8 mouse cellular contexts compared by ENCODE assay signal in genomic region chr19:47089718-47090525, GRCm38 (mm10). TPM values are rescaled to one million over a fixed set of nuclear protein-coding genes. Genes with fewer than 3 reads are reported as not detected.
DNase-seq lines count a peak whose midpoint lies in the region; ATAC-seq and TF ChIP-seq lines count a peak whose summit lies in the region.

No protein-coding gene starts in this region.

- peaks cover 12% of the 10 kb centered on the region; the same call in 1 of the 2 replicates for H3K4me1 ChIP-seq in kidney, adult 2 months (ENCODE audit: control insufficient read depth, insufficient read depth, low read length)
- H3K4me1 ChIP-seq in E14TG2a.4 (replicated peaks; ENCODE audit: low read depth, low read length) = peaks cover 30% of the 10 kb centered on the region
- H3K4me1 ChIP-seq in bone marrow, adult 2 months (ENCODE audit: control insufficient read depth, insufficient read depth, low read length) = peaks cover 1% of the 10 kb centered on the region; the same call in 1 of the 2 replicates
- H3K4me1 ChIP-seq in heart, embryonic 16.5 days (ENCODE audit: control insufficient read depth, insufficient read depth, low read length) = peaks cover 26% of the 10 kb centered on the region
- H3K4me1 ChIP-seq in limb, embryonic 15.5 days = peaks cover 20% of the 10 kb centered on the region
- H3K4me1 ChIP-seq in neural tube, embryonic 12.5 days = peaks cover 13% of the 10 kb centered on the region

- peak overlapping the region; percentile 91 for H3K9ac ChIP-seq in heart, embryonic 16.5 days (ENCODE audit: low read length)
- H3K9ac ChIP-seq in limb, embryonic 15.5 days = peak overlapping the region; percentile 88
- H3K9ac ChIP-seq in neural tube, embryonic 12.5 days = peak overlapping the region; percentile 95

- H3K27me3 ChIP-seq in kidney, adult 2 months (replicated peaks; ENCODE audit: control insufficient read depth, insufficient read depth, low read length) = no peaks in the 10 kb centered on the region
- no peaks in the 10 kb centered on the region for H3K27me3 ChIP-seq in E14TG2a.4 (ENCODE audit: insufficient read depth, low read length)
- H3K27me3 ChIP-seq in heart, embryonic 16.5 days (ENCODE audit: control insufficient read depth, insufficient read depth, low read length) = no peaks in the 10 kb centered on the region
- no peaks in the 10 kb centered on the region for H3K27me3 ChIP-seq in limb, embryonic 15.5 days
- no peaks in the 10 kb centered on the region for H3K27me3 ChIP-seq in neural tube, embryonic 12.5 days (replicated peaks)

- no peak for TF ChIP-seq POLR2A in kidney, adult 2 months (IDR thresholded peaks at IDR 0.05; ENCODE audit: low read depth, low read length)
- TF ChIP-seq POLR2A in bone marrow, adult 2 months (IDR thresholded peaks at IDR 0.05; ENCODE audit: borderline replicate concordance, control insufficient read depth, low read depth, low read length) = no peak

- H3K36me3 ChIP-seq in kidney, adult 2 months (ENCODE audit: control insufficient read depth, insufficient read depth, low read length) = peaks cover 2% of the 10 kb centered on the region
- peaks cover 70% of the 10 kb centered on the region for H3K36me3 ChIP-seq in E14TG2a.4 (ENCODE audit: insufficient read depth, low read length)
- peaks cover 21% of the 10 kb centered on the region for H3K36me3 ChIP-seq in heart, embryonic 16.5 days (ENCODE audit: control insufficient read depth, insufficient read depth)
- peaks cover 31% of the 10 kb centered on the region for H3K36me3 ChIP-seq in limb, embryonic 15.5 days
- peaks cover 22% of the 10 kb centered on the region for H3K36me3 ChIP-seq in neural tube, embryonic 12.5 days

- WGBS in kidney, adult 2 months = under 1% methylated on average over 36 of the region's 36 CpGs
- WGBS in bone marrow, adult 2 months = under 1% methylated on average over 36 of the region's 36 CpGs
- under 1% methylated on average over 36 of the region's 36 CpGs for WGBS in heart, embryonic 16.5 days
- 1% methylated on average over 36 of the region's 36 CpGs for WGBS in limb, embryonic 15.5 days
- 3% methylated on average over 36 of the region's 36 CpGs for WGBS in neural tube, embryonic 12.5 days

- peak overlapping the region; percentile 97 for H3K27ac ChIP-seq in kidney, adult 2 months (ENCODE audit: insufficient read depth, low read depth, low read length)
- peak overlapping the region; percentile 38 for H3K27ac ChIP-seq in bone marrow, adult 2 months (ENCODE audit: control insufficient read depth, insufficient read depth, low read depth, low read length, poor library complexity)
- H3K27ac ChIP-seq in heart, embryonic 16.5 days (ENCODE audit: low read length) = peak overlapping the region; percentile 84
- H3K27ac ChIP-seq in limb, embryonic 15.5 days = peak overlapping the region; percentile 75
- H3K27ac ChIP-seq in neural tube, embryonic 12.5 days = peak overlapping the region; percentile 59

- H3K9me3 ChIP-seq in E14TG2a.4 (ENCODE audit: low read length) = no peaks in the 10 kb centered on the region
- H3K9me3 ChIP-seq in heart, embryonic 16.5 days (replicated peaks; ENCODE audit: control insufficient read depth, low read length) = no peaks in the 10 kb centered on the region
- H3K9me3 ChIP-seq in limb, embryonic 15.5 days = no peaks in the 10 kb centered on the region
- H3K9me3 ChIP-seq in neural tube, embryonic 12.5 days = no peaks in the 10 kb centered on the region

- DNase-seq in kidney, adult 2 months = peak; percentile 67
- no peak for DNase-seq in kidney, postnatal 14 days
- DNase-seq in testis, postnatal 14 days (ENCODE audit: low spot score) = no peak

- H3K4me3 ChIP-seq in kidney, adult 2 months (ENCODE audit: insufficient read depth, low read depth, low read length) = peak overlapping the region; percentile 89
- H3K4me3 ChIP-seq in E14TG2a.4 (replicated peaks; ENCODE audit: low read length) = peak overlapping the region; percentile 97
- H3K4me3 ChIP-seq in bone marrow, adult 2 months (replicated peaks; ENCODE audit: control insufficient read depth, low read depth, low read length) = peak overlapping the region; percentile 77
- H3K4me3 ChIP-seq in heart, embryonic 16.5 days (ENCODE audit: low read length) = peak overlapping the region; percentile 77
- peak overlapping the region; percentile 66 for H3K4me3 ChIP-seq in limb, embryonic 15.5 days
- peak overlapping the region; percentile 96 for H3K4me3 ChIP-seq in neural tube, embryonic 12.5 days

- no peak for TF ChIP-seq CTCF in kidney, adult 2 months (conservative IDR thresholded peaks at IDR 0.05; ENCODE audit: insufficient read depth, insufficient read length, low read depth, low read length)
- no peak for TF ChIP-seq CTCF in E14TG2a.4 (conservative IDR thresholded peaks at IDR 0.05; ENCODE audit: low read length)
- TF ChIP-seq CTCF in bone marrow, adult 2 months (IDR thresholded peaks at IDR 0.05; ENCODE audit: control insufficient read depth, insufficient read depth, low read length) = no peak

- ATAC-seq in heart, embryonic 16.5 days (replicated peaks; ENCODE audit: extremely low read depth, insufficient read depth, low FRiP score) = peak; percentile 49
- peak; percentile 36 for ATAC-seq in limb, embryonic 15.5 days (ENCODE audit: insufficient number of reproducible peaks, low FRiP score, low TSS enrichment, low read depth)
- peak; percentile 78 for ATAC-seq in neural tube, embryonic 12.5 days (ENCODE audit: low FRiP score, low read depth)

- H3K4me2 ChIP-seq in heart, embryonic 16.5 days (ENCODE audit: low read depth, low read length) = peak overlapping the region; percentile 87
- H3K4me2 ChIP-seq in limb, embryonic 15.5 days = peak overlapping the region; percentile 74
- H3K4me2 ChIP-seq in neural tube, embryonic 12.5 days (replicated peaks) = peak overlapping the region; percentile 89

RNA-seq across cellular contexts. Expression of gene Usmg5, which starts 0.5 kb away (rescaled TPM):
- 323 and 617 TPM in 2 replicates for polyA plus RNA-seq in kidney, adult 2 months (2012; rRNA removed)
- 225 and 341 TPM in 2 replicates for polyA plus RNA-seq in bone marrow, adult 2 months (2011; ENCODE audit: insufficient read depth, insufficient read length, low replicate concordance, missing spikeins)
- polyA plus RNA-seq in heart, embryonic 16.5 days (2015; fragmentation: Nextera tagmentation; extraction: Ambion mirVana) = 2,224 and 2,366 TPM in 2 replicates
- polyA plus RNA-seq in limb, embryonic 15.5 days (2015; fragmentation: Nextera tagmentation; extraction: Ambion mirVana) = 996 and 1,159 TPM in 2 replicates
- polyA plus RNA-seq in neural tube, embryonic 12.5 days (2016; fragmentation: Nextera tagmentation; extraction: Ambion mirVana) = 1,410 and 1,413 TPM in 2 replicates

RNA-seq across cellular contexts. Expression of gene Pdcd11, which starts 0.6 kb away (rescaled TPM):
- 8.7 and 9.3 TPM in 2 replicates for polyA plus RNA-seq in kidney, adult 2 months (2012; rRNA removed)
- 13.1 and 17.6 TPM in 2 replicates for polyA plus RNA-seq in bone marrow, adult 2 months (2011; ENCODE audit: insufficient read depth, insufficient read length, low replicate concordance, missing spikeins)
- polyA plus RNA-seq in heart, embryonic 16.5 days (2015; fragmentation: Nextera tagmentation; extraction: Ambion mirVana) = 4.9 and 5.0 TPM in 2 replicates
- 7.7 and 8.8 TPM in 2 replicates for polyA plus RNA-seq in limb, embryonic 15.5 days (2015; fragmentation: Nextera tagmentation; extraction: Ambion mirVana)
- 10.0 and 10.1 TPM in 2 replicates for polyA plus RNA-seq in neural tube, embryonic 12.5 days (2016; fragmentation: Nextera tagmentation; extraction: Ambion mirVana)

RNA-seq across cellular contexts. Expression of gene Taf5, which starts 22.4 kb away (rescaled TPM):
- 1.6 and 1.8 TPM in 2 replicates for polyA plus RNA-seq in kidney, adult 2 months (2012; rRNA removed)
- 6.9 and 8.2 TPM in 2 replicates for polyA plus RNA-seq in bone marrow, adult 2 months (2011; ENCODE audit: insufficient read depth, insufficient read length, low replicate concordance, missing spikeins)
- polyA plus RNA-seq in heart, embryonic 16.5 days (2015; fragmentation: Nextera tagmentation; extraction: Ambion mirVana) = 2.7 and 3.3 TPM in 2 replicates
- 3.3 and 4.6 TPM in 2 replicates for polyA plus RNA-seq in limb, embryonic 15.5 days (2015; fragmentation: Nextera tagmentation; extraction: Ambion mirVana)
- 9.7 and 12.6 TPM in 2 replicates for polyA plus RNA-seq in neural tube, embryonic 12.5 days (2016; fragmentation: Nextera tagmentation; extraction: Ambion mirVana)

RNA-seq across cellular contexts. Expression of gene Pcgf6, which starts 39.2 kb away (rescaled TPM):
- polyA plus RNA-seq in kidney, adult 2 months (2012; rRNA removed) = 6.0 and 7.7 TPM in 2 replicates
- 5.0 and 7.0 TPM in 2 replicates for polyA plus RNA-seq in bone marrow, adult 2 months (2011; ENCODE audit: insufficient read depth, insufficient read length, low replicate concordance, missing spikeins)
- polyA plus RNA-seq in heart, embryonic 16.5 days (2015; fragmentation: Nextera tagmentation; extraction: Ambion mirVana) = 8.0 and 8.2 TPM in 2 replicates
- polyA plus RNA-seq in limb, embryonic 15.5 days (2015; fragmentation: Nextera tagmentation; extraction: Ambion mirVana) = 11.0 and 14.0 TPM in 2 replicates
- polyA plus RNA-seq in neural tube, embryonic 12.5 days (2016; fragmentation: Nextera tagmentation; extraction: Ambion mirVana) = 33.3 and 34.3 TPM in 2 replicates

RNA-seq across cellular contexts. Expression of gene Calhm2, which starts 48.2 kb away (rescaled TPM):
- 5.4 and 5.7 TPM in 2 replicates for polyA plus RNA-seq in kidney, adult 2 months (2012; rRNA removed)
- polyA plus RNA-seq in bone marrow, adult 2 months (2011; ENCODE audit: insufficient read depth, insufficient read length, low replicate concordance, missing spikeins) = 5.1 and 8.4 TPM in 2 replicates
- 5.2 and 5.6 TPM in 2 replicates for polyA plus RNA-seq in heart, embryonic 16.5 days (2015; fragmentation: Nextera tagmentation; extraction: Ambion mirVana)
- polyA plus RNA-seq in limb, embryonic 15.5 days (2015; fragmentation: Nextera tagmentation; extraction: Ambion mirVana) = 13.0 and 13.6 TPM in 2 replicates
- 1.9 and 2.0 TPM in 2 replicates for polyA plus RNA-seq in neural tube, embryonic 12.5 days (2016; fragmentation: Nextera tagmentation; extraction: Ambion mirVana)

Comparison
In these comparisons a context has a peak if more than half of its experiments do, and no peak if none do; other contexts are left out.
1. H3K27ac ChIP-seq: peak in every context shown above with its lines; median percentile 97 in kidney, adult 2 months; 84 in heart, embryonic 16.5 days; 75 in limb, embryonic 15.5 days; 59 in neural tube, embryonic 12.5 days; 38 in bone marrow, adult 2 months.